Mouse (Mus musculus) ES-E14 (cell line): ENCODE measurements around the gene Pafah1b3. TPM values are rescaled to one million over a fixed set of nuclear protein-coding genes. Genes with fewer than 3 reads are reported as not detected.
A peak's percentile ranks its signal among the peaks of the same experiment; 100 is the strongest.

Experiments used
- DNase-seq: peaks from one replicate; pipeline ENCODE4 v3.0.0-alpha.2; 2013; ENCODE audit warnings: low read depth, low spot score
- H3K27ac ChIP-seq: 2 replicates; pipeline ENCODE4 v1.5.1; 2012; ENCODE audit warnings: low read depth, mild to moderate bottlenecking, low read length, moderate library complexity, mixed read lengths; ENCODE audit not compliant: poor library complexity, insufficient read depth, severe bottlenecking
- H3K36me3 ChIP-seq: 2 replicates; pipeline ENCODE4 v1.6.1; 2012; ENCODE audit warnings: mild to moderate bottlenecking, low read length, moderate library complexity, mixed read lengths; ENCODE audit not compliant: control insufficient read depth, poor library complexity, insufficient read depth, severe bottlenecking
- H3K4me1 ChIP-seq, 2 experiments: fragments of 150-350 bp in 1 of 2; sonication (generic) in 1 of 2; 2 replicates each; pipeline ENCODE4 v1.6.1; 2012; ENCODE audit warnings: low read length in 2 of 2, mild to moderate bottlenecking in 1 of 2, mixed read lengths in 1 of 2; ENCODE audit not compliant: control insufficient read depth in 2 of 2, insufficient read depth in 2 of 2, poor library complexity in 1 of 2
- H3K4me3 ChIP-seq, 2 experiments: fragments of 150-350 bp in 1 of 2; sonication (generic) in 1 of 2; 2 replicates each; pipeline ENCODE4 v1.5.1; 2012; ENCODE audit warnings: low read length in 2 of 2, low read depth in 1 of 2, mild to moderate bottlenecking in 1 of 2, mixed read lengths in 1 of 2; ENCODE audit not compliant: insufficient read depth in 1 of 2, poor library complexity in 1 of 2, severe bottlenecking in 1 of 2
- H3K9ac ChIP-seq: 2 replicates; pipeline ENCODE4 v1.6.1; 2012; ENCODE audit warnings: low read depth, mild to moderate bottlenecking, low read length, mixed read lengths; ENCODE audit not compliant: poor library complexity, insufficient read depth, severe bottlenecking
- H3K9me3 ChIP-seq: fragments of 150-350 bp; sonication (generic); 2 replicates; pipeline ENCODE4 v1.6.1; 2012; ENCODE audit warnings: low read depth, mild to moderate bottlenecking, low read length; ENCODE audit not compliant: control insufficient read depth, insufficient read depth
- CHD2 ChIP-seq: IDR thresholded peaks from 2 replicates; pipeline ENCODE4 v1.6.1; 2014; ENCODE audit warnings: mild to moderate bottlenecking, low read depth, low read length, inconsistent platforms
- HCFC1 ChIP-seq: IDR thresholded peaks from 2 replicates; pipeline ENCODE4 v1.6.1; 2012; ENCODE audit warnings: low read length, inconsistent platforms, borderline replicate concordance; ENCODE audit not compliant: insufficient read depth
- MAFK ChIP-seq: IDR thresholded peaks from 2 replicates; pipeline ENCODE4 v1.6.1; 2014; ENCODE audit warnings: mild to moderate bottlenecking, low read depth, low read length, inconsistent platforms; ENCODE audit not compliant: insufficient read depth
- ZC3H11A ChIP-seq: IDR thresholded peaks from 2 replicates; pipeline ENCODE4 v1.6.1; 2012; ENCODE audit warnings: low read depth, mild to moderate bottlenecking, inconsistent platforms, low read length, borderline replicate concordance
- ZNF384 ChIP-seq: IDR thresholded peaks from 2 replicates; pipeline ENCODE4 v1.6.1; 2012; ENCODE audit warnings: low read depth, low read length, inconsistent platforms
- in situ Hi-C, 2 experiments: fragments of 600-800 bp; cut with MboI; formaldehyde crosslinking; loops; one replicate each; pipeline ENCODE4 v1.15.1; 2025; ENCODE audit warnings: low sequenced_read_pairs in 2 of 2, inconsistent platforms in 1 of 2; ENCODE audit not compliant: unreplicated experiment in 2 of 2
- total RNA-seq: library from RNA; depleted of rRNA; stranded (reverse); fragments of 300-350 nt; gene quantifications from 2 replicates; pipeline ENCODE4 v1.2.3, GENCODE M21; 2012

Gene Pafah1b3
- total RNA-seq, 1 experiment: 76.5 TPM

GRCm38 (mm10) chr7:25314606-25315305 lies 17.0 kb upstream of the Pafah1b3 start:
- no peaks in the 10 kb centered on the region for H3K9me3 ChIP-seq
- peaks cover 2 to 5% of the 10 kb centered on the region in 2 experiments; a peak in 2 of 4 replicates for H3K4me1 ChIP-seq
- no peak for TF ChIP-seq ZC3H11A
- TF ChIP-seq MAFK: no peak
- no peak for TF ChIP-seq HCFC1
- TF ChIP-seq ZNF384: no peak
- no peak for TF ChIP-seq CHD2
- H3K36me3 ChIP-seq: no peaks in the 10 kb centered on the region
- H3K9ac ChIP-seq: peak overlapping the region; percentile 74
- in situ Hi-C loops: no loop called here
- peak overlapping the region; percentile 64 to 77 for H3K4me3 ChIP-seq
- no peak for DNase-seq
- no peak overlapping the region for H3K27ac ChIP-seq

- in situ Hi-C loops: no loop called here
- no peak for TF ChIP-seq CHD2
- no peak for TF ChIP-seq HCFC1
- no peak for TF ChIP-seq MAFK
- no peak for TF ChIP-seq ZNF384
- TF ChIP-seq ZC3H11A: no peak
- no peak overlapping the region for H3K27ac ChIP-seq
These were observed 15.5 kb upstream of the Pafah1b3 start for GRCm38 (mm10) chr7:25313325-25313724.

DNA sequence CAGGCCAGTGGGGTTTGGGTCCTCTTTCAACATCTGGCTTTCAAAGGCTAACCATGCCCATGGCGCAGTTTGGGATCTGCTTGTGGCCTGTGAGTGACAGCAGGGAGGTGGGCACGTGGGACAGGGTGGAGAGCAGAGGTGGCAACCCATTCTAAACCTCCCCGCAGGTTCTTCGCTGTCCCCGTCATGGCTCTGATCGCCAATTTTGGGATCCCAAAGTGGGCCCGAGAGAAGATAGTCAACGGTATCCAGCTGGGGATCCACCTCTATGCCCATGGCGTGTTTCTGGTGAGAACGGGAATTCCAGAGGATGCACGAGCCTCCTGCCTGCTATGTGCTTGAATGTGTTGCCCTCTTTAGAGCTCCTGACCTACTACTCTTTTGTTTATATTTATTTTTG lies 13.4 kb upstream of the Pafah1b3 start:
- no peak for DNase-seq

More at GRCm38 (mm10) chr7:25313325-25313724, 15.5 kb upstream of the Pafah1b3 start:
- H3K4me1 ChIP-seq: peaks cover 4 to 5% of the 10 kb centered on the region in 2 experiments; a peak in 2 of 4 replicates
- DNase-seq: no peak
- H3K36me3 ChIP-seq: no peaks in the 10 kb centered on the region
- H3K9me3 ChIP-seq: no peaks in the 10 kb centered on the region
- H3K4me3 ChIP-seq: no peak overlapping the region
- no peak overlapping the region for H3K9ac ChIP-seq

DNA sequence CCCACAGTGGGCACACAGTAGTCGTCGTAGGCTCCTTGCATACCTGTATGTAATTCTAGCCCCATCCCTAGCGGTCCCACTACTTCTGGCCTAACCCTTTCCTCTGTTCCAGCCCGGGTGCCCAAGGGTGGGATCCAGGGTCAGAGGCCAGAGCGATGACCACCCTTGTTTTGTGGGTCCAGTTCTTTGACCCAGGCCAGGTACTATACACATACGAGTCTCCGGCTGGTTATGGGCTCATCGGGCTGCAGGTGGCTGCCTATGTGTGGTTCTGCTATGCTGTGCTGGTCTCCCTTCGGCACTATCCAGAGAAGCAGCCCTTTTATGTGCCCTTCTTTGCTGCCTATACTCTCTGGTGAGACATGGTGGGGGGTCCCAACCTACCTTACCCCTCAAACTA lies 11.6 kb upstream of the Pafah1b3 start:
- in situ Hi-C loops: no loop called here
- DNase-seq: no peak
- no peak overlapping the region for H3K9ac ChIP-seq
- H3K27ac ChIP-seq: no peak overlapping the region
- TF ChIP-seq CHD2: no peak
- TF ChIP-seq MAFK: no peak
- TF ChIP-seq ZNF384: no peak
- no peak for TF ChIP-seq HCFC1
- no peak for TF ChIP-seq ZC3H11A
- no peaks in the 10 kb centered on the region for H3K36me3 ChIP-seq
- H3K4me3 ChIP-seq: no peak overlapping the region
- H3K9me3 ChIP-seq: no peaks in the 10 kb centered on the region
- H3K4me1 ChIP-seq: peaks cover 6 to 7% of the 10 kb centered on the region in 2 experiments; a peak in 3 of 4 replicates

More for the DNA sequence above, 13.4 kb upstream of the Pafah1b3 start:
- Histone ChIP-seq H3K4me1 (peaks cover 4 to 7% of the 10 kb centered on the region in 2 experiments; a peak in 2 of 4 replicates), H3K36me3 (no peaks in the 10 kb centered on the region), H3K9me3 (no peaks in the 10 kb centered on the region), H3K9ac (no peak overlapping the region), H3K27ac (no peak overlapping the region), H3K4me3 (no peak overlapping the region)
- in situ Hi-C loops: no loop called here
- no peak for TF ChIP-seq HCFC1
- no peak for TF ChIP-seq CHD2
- no peak for TF ChIP-seq ZC3H11A
- TF ChIP-seq ZNF384: no peak
- no peak for TF ChIP-seq MAFK
